Comparison of ENCODE assay signal across 24 mouse cellular contexts in the genomic region with DNA sequence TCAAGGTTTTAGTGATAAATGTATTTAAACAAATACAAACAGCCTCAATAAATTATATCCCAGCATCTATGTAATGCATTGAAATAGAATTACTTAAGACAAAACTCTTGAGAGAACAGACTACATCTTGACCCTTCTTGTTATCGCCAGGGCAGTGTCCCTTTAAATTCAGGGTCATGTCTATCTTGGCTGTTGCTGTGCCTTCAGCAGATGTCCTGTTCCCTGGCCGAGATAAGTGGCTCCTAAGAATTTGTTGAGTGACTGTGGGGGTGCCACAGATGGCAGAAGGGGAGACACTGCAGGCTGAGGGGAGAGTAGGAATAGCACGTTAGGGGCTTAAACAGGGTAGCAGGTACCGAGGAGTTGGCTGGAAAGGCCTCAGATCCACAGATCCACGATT. TPM values are rescaled to one million over a fixed set of nuclear protein-coding genes. Genes with fewer than 3 reads are reported as not detected.
DNase-seq lines count a peak whose midpoint lies in the region; ATAC-seq and TF ChIP-seq lines count a peak whose summit lies in the region.
"Had no signal": no experiment of that assay in that cellular context is flagged by ENCODE, and none has a peak within 500 bp of the region (broad histone marks: within the 10 kb centered on the region; RNA-seq: fewer than 3 reads in every experiment).

No protein-coding gene starts in this region.

- peaks cover 28% of the 10 kb centered on the region; the same call in 1 of the 2 replicates for H3K4me1 ChIP-seq in heart, embryonic 10.5 days
- H3K4me1 ChIP-seq in heart, postnatal 0 days (ENCODE audit: control insufficient read depth, insufficient read depth) = peaks cover 12% of the 10 kb centered on the region; the same call in 1 of the 2 replicates
- no peaks in the 10 kb centered on the region; the same call in 1 of the 2 replicates for H3K4me1 ChIP-seq in liver, embryonic 11.5 days (replicated peaks; ENCODE audit: control insufficient read depth, insufficient read depth, low read length)
- H3K4me1 ChIP-seq: forebrain, embryonic 15.5 days; limb, embryonic 12.5 days had no signal

- no peaks in the 10 kb centered on the region for H3K36me3 ChIP-seq in heart, embryonic 10.5 days
- H3K36me3 ChIP-seq in heart, postnatal 0 days (replicated peaks; ENCODE audit: control insufficient read depth, insufficient read depth, low read length) = no peaks in the 10 kb centered on the region
- no peaks in the 10 kb centered on the region for H3K36me3 ChIP-seq in liver, embryonic 11.5 days (ENCODE audit: control insufficient read depth, insufficient read depth, low read length)
- H3K36me3 ChIP-seq: embryonic facial prominence, embryonic 13.5 days; forebrain, embryonic 10.5 days; forebrain, embryonic 15.5 days; limb, embryonic 12.5 days; liver, embryonic 15.5 days; lung, embryonic 15.5 days had no signal

- TF ChIP-seq EP300 in heart, postnatal 0 days (IDR thresholded peaks at IDR 0.05; ENCODE audit: low read depth) = no peak

- intact Hi-C loops in heart, postnatal 10 days (cut with DNase I) = no loop called here
- intact Hi-C loops in heart, postnatal 25 days (cut with DNase I) = no loop called here

- H3K27ac ChIP-seq in heart, embryonic 10.5 days = peak overlapping the region; percentile 30; the same call in 1 of the 2 replicates
- H3K27ac ChIP-seq in heart, postnatal 0 days (ENCODE audit: low read depth) = peak overlapping the region; percentile 3; the same call in 1 of the 2 replicates
- H3K27ac ChIP-seq in liver, embryonic 11.5 days (ENCODE audit: low read depth, low read length) = no peak overlapping the region
- H3K27ac ChIP-seq: embryonic facial prominence, embryonic 13.5 days; forebrain, embryonic 10.5 days; forebrain, embryonic 15.5 days; hindbrain, embryonic 14.5 days; left cerebral cortex, adult 2 months; limb, embryonic 12.5 days; liver, embryonic 15.5 days; lung, embryonic 15.5 days had no signal

- H3K4me2 ChIP-seq in heart, postnatal 0 days (ENCODE audit: low read depth, low read length) = no peak overlapping the region
- no peak overlapping the region for H3K4me2 ChIP-seq in liver, embryonic 11.5 days
- H3K4me2 ChIP-seq: embryonic facial prominence, embryonic 13.5 days; forebrain, embryonic 15.5 days; hindbrain, embryonic 14.5 days; limb, embryonic 12.5 days; liver, embryonic 15.5 days; lung, embryonic 15.5 days had no signal

- H3K9ac ChIP-seq in heart, postnatal 0 days (replicated peaks; ENCODE audit: low read depth, low read length) = no peak overlapping the region
- no peak overlapping the region for H3K9ac ChIP-seq in liver, embryonic 11.5 days (ENCODE audit: low read depth, low read length)
- H3K9ac ChIP-seq: embryonic facial prominence, embryonic 13.5 days; forebrain, embryonic 15.5 days; hindbrain, embryonic 14.5 days; limb, embryonic 12.5 days; liver, embryonic 15.5 days; lung, embryonic 15.5 days had no signal

- no peak overlapping the region for H3K4me3 ChIP-seq in heart, embryonic 10.5 days
- H3K4me3 ChIP-seq in heart, postnatal 0 days (ENCODE audit: low read depth, low read length) = no peak overlapping the region
- no peak overlapping the region for H3K4me3 ChIP-seq in liver, embryonic 11.5 days (ENCODE audit: low read depth, low read length)
- H3K4me3 ChIP-seq: embryonic facial prominence, embryonic 13.5 days; forebrain, embryonic 10.5 days; forebrain, embryonic 15.5 days; left cerebral cortex, adult 2 months; limb, embryonic 12.5 days; liver, embryonic 15.5 days; lung, embryonic 15.5 days had no signal

- TF ChIP-seq CTCF in heart, postnatal 0 days (IDR thresholded peaks at IDR 0.05; ENCODE audit: low read depth) = no peak

- WGBS in heart, embryonic 10.5 days = 37% methylated on average over 5 of the region's 5 CpGs
- WGBS in heart, postnatal 0 days = 44% methylated on average over 5 of the region's 5 CpGs
- 46% methylated on average over 5 of the region's 5 CpGs for WGBS in liver, embryonic 11.5 days

- H3K27me3 ChIP-seq in heart, embryonic 10.5 days (ENCODE audit: insufficient read depth, poor library complexity, severe bottlenecking) = no peaks in the 10 kb centered on the region
- no peaks in the 10 kb centered on the region for H3K27me3 ChIP-seq in heart, postnatal 0 days (ENCODE audit: control insufficient read depth, insufficient read depth, low read length)
- H3K27me3 ChIP-seq in liver, embryonic 11.5 days (replicated peaks; ENCODE audit: control insufficient read depth, insufficient read depth, low read length) = no peaks in the 10 kb centered on the region
- H3K27me3 ChIP-seq: embryonic facial prominence, embryonic 13.5 days; forebrain, embryonic 15.5 days; limb, embryonic 12.5 days; liver, embryonic 15.5 days; lung, embryonic 15.5 days; Patski had no signal

- no peak for DNase-seq in heart, embryonic 10.5 days (ENCODE audit: low spot score)
- DNase-seq in heart, postnatal 10 days = no peak
- no peak for DNase-seq in heart, postnatal 0 days (ENCODE audit: low spot score)
- DNase-seq in heart, postnatal 25 days (ENCODE audit: low spot score) = no peak
- no peak for DNase-seq in liver, embryonic 11.5 days (ENCODE audit: low spot score)
- DNase-seq: adrenal gland, postnatal 10 days; cerebellum, adult 11-12 months; gastrocnemius, postnatal 10 days; kidney, adult 11 months; kidney, postnatal 14 days; midbrain, embryonic 14.5 days; retina, postnatal 1 day; right cerebral cortex, postnatal 14 days had no signal

- H3K9me3 ChIP-seq in heart, embryonic 10.5 days = no peaks in the 10 kb centered on the region
- H3K9me3 ChIP-seq in heart, postnatal 0 days (replicated peaks; ENCODE audit: control insufficient read depth, low read length) = no peaks in the 10 kb centered on the region
- no peaks in the 10 kb centered on the region for H3K9me3 ChIP-seq in liver, embryonic 11.5 days (ENCODE audit: control insufficient read depth, low read length)
- H3K9me3 ChIP-seq: embryonic facial prominence, embryonic 13.5 days; forebrain, embryonic 10.5 days; forebrain, embryonic 15.5 days; limb, embryonic 12.5 days; liver, embryonic 15.5 days; lung, embryonic 15.5 days had no signal

- ATAC-seq in heart, postnatal 0 days (ENCODE audit: insufficient read depth, low read depth) = no peak
- peak; percentile 23; the same call in 1 of the 2 replicates for ATAC-seq in liver, embryonic 11.5 days (replicated peaks; ENCODE audit: low FRiP score)
- peak; percentile 77 for ATAC-seq in megakaryocyte-erythroid progenitor cell, adult 5-6 weeks (replicated peaks; ENCODE audit: low FRiP score, low TSS enrichment, poor library complexity, severe bottlenecking)
- ATAC-seq in inflammation-experienced regulatory T-cells, adult 6 months = no peak
- ATAC-seq: forebrain, embryonic 15.5 days; Patski had no signal

RNA-seq across cellular contexts. Expression of gene Elk3, which starts 22.3 kb away (rescaled TPM):
- polyA plus RNA-seq in heart, embryonic 10.5 days (2016; fragmentation: Nextera tagmentation; extraction: Ambion mirVana) = 23.6 and 25.9 TPM in 2 replicates
- 100 to 1,000 TPM; 106 to 115 TPM for total RNA-seq in heart, postnatal 10 days (2021)
- 45.0 and 47.3 TPM in 2 replicates for total RNA-seq in heart, postnatal 0 days (2014; rRNA removed; ENCODE audit: low replicate concordance)
- 31.0 and 34.4 TPM in 2 replicates for polyA plus RNA-seq in heart, postnatal 0 days (2015; fragmentation: Nextera tagmentation; extraction: Ambion mirVana)
- 10 to 100 TPM; 45.1 to 48.7 TPM for total RNA-seq in heart, postnatal 25 days (2021)
- polyA plus RNA-seq in liver, embryonic 11.5 days (2014; fragmentation: Nextera tagmentation; extraction: Ambion mirVana) = 15.9 and 17.6 TPM in 2 replicates
- 8.7 and 8.9 TPM in 2 replicates for total RNA-seq in megakaryocyte-erythroid progenitor cell, adult 5-6 weeks (2014; fragmentation: Nextera tagmentation)
- total RNA-seq in megakaryocyte-erythroid progenitor cell, adult 5-6 weeks (2017) = 6.8 and 7.2 TPM in 2 replicates
- polyA plus RNA-seq in inflammation-experienced regulatory T-cells, adult 6 months (2017; shearing (Covaris generic)) = 10 to 100 TPM; 36.0 to 50.7 (median 38.6) TPM

Comparison
In these comparisons a context has a peak if more than half of its experiments do, and no peak if none do; other contexts are left out.
1. ATAC-seq: peak in liver, embryonic 11.5 days (single experiment) and megakaryocyte-erythroid progenitor cell, adult 5-6 weeks (single experiment); none in heart, postnatal 0 days (single experiment) and inflammation-experienced regulatory T-cells, adult 6 months (single experiment).